Mouse (Mus musculus) neural tube, embryonic 11.5 days (tissue): ENCODE results near the gene Klhl18. TPM values are rescaled to one million over a fixed set of nuclear protein-coding genes. Genes with fewer than 3 reads are reported as not detected.

ENCODE experiments used
- ATAC-seq: fragments of 200-750 bp; cut with Nextera tagmentation; 2 replicates; pipeline ENCODE4 v1.8.0; 2017; ENCODE audit warnings: moderate number of reproducible peaks, mild to moderate bottlenecking, moderate TSS enrichment, moderate library complexity; ENCODE audit not compliant: insufficient read depth, low FRiP score, low TSS enrichment
- DNase-seq: peaks from one replicate; pipeline ENCODE4 v3.0.0-alpha.2; 2015; ENCODE audit warnings: low spot score
- H3K27ac ChIP-seq: fragments of 300-500 bp; sonication (generic); 2 replicates; pipeline ENCODE4 v1.5.1; 2014; ENCODE audit warnings: low read depth, mild to moderate bottlenecking, low read length
- H3K27me3 ChIP-seq: fragments of 300-500 bp; sonication (generic); 2 replicates; pipeline ENCODE4 v1.6.1; 2014; ENCODE audit warnings: mild to moderate bottlenecking, low read length, mixed read lengths; ENCODE audit not compliant: control insufficient read depth, insufficient read depth
- H3K36me3 ChIP-seq: fragments of 300-500 bp; sonication (generic); 2 replicates; pipeline ENCODE4 v1.6.1; 2014; ENCODE audit warnings: mild to moderate bottlenecking, low read length, moderate library complexity, mixed read lengths; ENCODE audit not compliant: control insufficient read depth, insufficient read depth
- H3K4me1 ChIP-seq: fragments of 300-500 bp; sonication (generic); 2 replicates; pipeline ENCODE4 v1.6.1; 2014; ENCODE audit warnings: low read length, mixed read lengths; ENCODE audit not compliant: control insufficient read depth, insufficient read depth
- H3K4me2 ChIP-seq: fragments of 300-500 bp; sonication (generic); 2 replicates; pipeline ENCODE4 v1.6.1; 2014; ENCODE audit warnings: low read depth, mild to moderate bottlenecking, moderate library complexity
- H3K4me3 ChIP-seq: fragments of 300-500 bp; sonication (generic); 2 replicates; pipeline ENCODE4 v1.5.1; 2014; ENCODE audit warnings: low read depth, low read length
- H3K9ac ChIP-seq: fragments of 300-500 bp; sonication (generic); 2 replicates; pipeline ENCODE4 v1.6.1; 2014; ENCODE audit warnings: mild to moderate bottlenecking, low read length
- H3K9me3 ChIP-seq: fragments of 300-500 bp; sonication (generic); 2 replicates; pipeline ENCODE4 v1.6.1; 2016; ENCODE audit warnings: low read length; ENCODE audit not compliant: control insufficient read depth
- WGBS: fragments of 180-500 bp; shearing (Covaris S2); extraction: QIAGEN DNeasy Blood & Tissue Kit; methylation state at CpG from one replicate; pipeline ENCODE4 v1.1.7; 2014; 5-methylcytosine and 5-hydroxymethylcytosine counted together
- polyA plus RNA-seq: library from polyadenylated mRNA; unstranded; fragments of >200 nt; fragmentation: Nextera tagmentation; extraction: Ambion mirVana; gene quantifications from 2 replicates; pipeline ENCODE4 v1.2.1, GENCODE M21; 2014

Klhl18 gene
- polyA plus RNA-seq: 11.0 and 11.1 TPM in 2 replicates

GRCm38 (mm10) chr9:110476124-110477091, at the start of gene Klhl18, which contains the start of gene Kif9:
TSS of gene Klhl18 (minus strand) at chr9:110476694.
TSS of gene Kif9 (plus strand) at chr9:110476958.
- Histone ChIP-seq H3K27ac (peak within 1 kb of the TSS; percentile 54; the same call in 1 of the 2 replicates), H3K9ac (peak within 1 kb of the TSS; percentile 75), H3K4me2 (peak within 1 kb of the TSS; percentile 62), H3K9me3 (no peaks in the 10 kb centered on the region), H3K4me1 (peaks cover 5% of the 10 kb centered on the region; the same call in 1 of the 2 replicates), H3K27me3 (no peaks in the 10 kb centered on the region; the same call in 1 of the 2 replicates), H3K36me3 (no peaks in the 10 kb centered on the region), H3K4me3 (peak within 1 kb of the TSS; percentile 65)
- under 1% methylated on average over 53 of the region's 53 CpGs for WGBS
- peak; percentile 97 for ATAC-seq
- DNase-seq: peak; percentile 97

- H3K27ac ChIP-seq: no peak overlapping the region
- no peak overlapping the region for H3K4me2 ChIP-seq
- WGBS: 59% methylated on average over 2 of the region's 2 CpGs
- no peaks in the 10 kb centered on the region for H3K27me3 ChIP-seq
- no peaks in the 10 kb centered on the region for H3K4me1 ChIP-seq
- ATAC-seq: no peak
- DNase-seq: no peak
- H3K36me3 ChIP-seq: no peaks in the 10 kb centered on the region
- H3K9ac ChIP-seq: no peak overlapping the region
- H3K4me3 ChIP-seq: no peak overlapping the region
- H3K9me3 ChIP-seq: no peaks in the 10 kb centered on the region
These were observed 49.2 kb upstream of the Klhl18 start for GRCm38 (mm10) chr9:110525737-110526136.

GRCm38 (mm10) chr9:110490913-110491312, 14.4 kb upstream of the Klhl18 start:
- Histone ChIP-seq H3K9ac (no peak overlapping the region), H3K9me3 (0 out of 2 replicates have a peak, but pooled peaks cover 6% of the 10 kb centered on the region), H3K36me3 (no peaks in the 10 kb centered on the region), H3K27ac (no peak overlapping the region), H3K4me1 (no peaks in the 10 kb centered on the region), H3K4me3 (no peak overlapping the region), H3K27me3 (no peaks in the 10 kb centered on the region), H3K4me2 (no peak overlapping the region)
- 63% methylated on average over 5 of the region's 5 CpGs for WGBS
- DNase-seq (no peak), ATAC-seq (no peak)

- no peak for DNase-seq
- Histone ChIP-seq H3K4me2 (no peak overlapping the region), H3K4me1 (no peaks in the 10 kb centered on the region), H3K36me3 (no peaks in the 10 kb centered on the region), H3K27me3 (no peaks in the 10 kb centered on the region), H3K4me3 (no peak overlapping the region), H3K9me3 (0 out of 2 replicates have a peak, but pooled peaks cover 6% of the 10 kb centered on the region), H3K9ac (no peak overlapping the region), H3K27ac (no peak overlapping the region)
- WGBS: 26% methylated on average over 4 of the region's 4 CpGs
- ATAC-seq: no peak
These were observed 12.3 kb upstream of the Klhl18 start for GRCm38 (mm10) chr9:110488841-110489240.

GRCm38 (mm10) chr9:110478639-110479038, 2.1 kb upstream of the Klhl18 start:
- peaks cover 5% of the 10 kb centered on the region; the same call in 1 of the 2 replicates for H3K4me1 ChIP-seq
- no peak overlapping the region for H3K4me3 ChIP-seq
- H3K9ac ChIP-seq: no peak overlapping the region
- H3K27me3 ChIP-seq: no peaks in the 10 kb centered on the region; the same call in 1 of the 2 replicates
- H3K36me3 ChIP-seq: no peaks in the 10 kb centered on the region
- H3K27ac ChIP-seq: no peak overlapping the region
- DNase-seq: no peak
- ATAC-seq: no peak
- no peaks in the 10 kb centered on the region for H3K9me3 ChIP-seq
- no peak overlapping the region for H3K4me2 ChIP-seq
- WGBS: 80% methylated on average over 4 of the region's 4 CpGs

GRCm38 (mm10) chr9:110477951-110478350, 1.5 kb upstream of the Klhl18 start:
- Histone ChIP-seq H3K36me3 (no peaks in the 10 kb centered on the region), H3K27ac (no peak overlapping the region), H3K9ac (no peak overlapping the region), H3K4me2 (no peak overlapping the region), H3K4me1 (peaks cover 5% of the 10 kb centered on the region; the same call in 1 of the 2 replicates), H3K9me3 (no peaks in the 10 kb centered on the region), H3K27me3 (no peaks in the 10 kb centered on the region; the same call in 1 of the 2 replicates), H3K4me3 (no peak overlapping the region)
- no peak for DNase-seq
- no peak for ATAC-seq
- 55% methylated on average over 11 of the region's 11 CpGs for WGBS

GRCm38 (mm10) chr9:110466179-110466578, 10.3 kb downstream of the Klhl18 start:
- DNase-seq: no peak
- no peaks in the 10 kb centered on the region for H3K4me1 ChIP-seq
- no peak overlapping the region for H3K4me3 ChIP-seq
- no peak overlapping the region for H3K4me2 ChIP-seq
- 85% methylated on average over 3 of the region's 3 CpGs for WGBS
- no peaks in the 10 kb centered on the region for H3K27me3 ChIP-seq
- H3K27ac ChIP-seq: no peak overlapping the region
- H3K9me3 ChIP-seq: no peaks in the 10 kb centered on the region
- no peak for ATAC-seq
- H3K36me3 ChIP-seq: no peaks in the 10 kb centered on the region
- H3K9ac ChIP-seq: no peak overlapping the region

- H3K36me3 ChIP-seq: no peaks in the 10 kb centered on the region
- WGBS: 88% methylated on average over 6 of the region's 6 CpGs
- no peaks in the 10 kb centered on the region for H3K27me3 ChIP-seq
- no peak overlapping the region for H3K27ac ChIP-seq
- no peaks in the 10 kb centered on the region for H3K9me3 ChIP-seq
- ATAC-seq: no peak
- no peak for DNase-seq
- H3K4me2 ChIP-seq: no peak overlapping the region
- H3K4me1 ChIP-seq: no peaks in the 10 kb centered on the region
- H3K4me3 ChIP-seq: no peak overlapping the region
- no peak overlapping the region for H3K9ac ChIP-seq
These were observed 11.2 kb downstream of the Klhl18 start for GRCm38 (mm10) chr9:110465336-110465735.
